Mouse (Mus musculus): ENCODE results near the gene Pdzd7.
"Not testable (repeated sequence)": the region's sequence is repeated elsewhere in the genome, so short reads cannot be mapped to it uniquely, and the experiment has no call there.

Pdzd7 gene

DNA sequence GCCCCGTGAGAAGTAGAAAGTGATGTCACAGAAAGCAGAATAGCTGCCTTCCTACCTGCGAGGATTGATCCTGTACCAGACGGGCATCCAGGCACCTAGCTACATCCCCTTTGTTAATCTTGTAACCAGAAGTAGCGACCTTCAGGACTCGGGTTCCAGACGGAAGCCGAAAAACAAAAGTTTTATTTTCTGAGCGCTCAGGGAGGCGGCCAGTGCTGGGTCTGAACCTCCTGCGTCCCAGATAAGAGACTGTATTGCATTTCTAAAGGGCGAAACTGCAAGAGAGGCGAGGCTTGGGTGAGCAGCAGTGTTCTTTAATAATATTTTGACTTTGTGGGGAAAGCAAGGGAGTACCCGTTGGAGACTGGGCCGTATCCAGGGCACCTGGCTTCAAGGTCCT lies 13.3 kb upstream of the Pdzd7 start:
- no peak for DNase-seq (ENCODE audit: low read depth, low spot score)

DNA sequence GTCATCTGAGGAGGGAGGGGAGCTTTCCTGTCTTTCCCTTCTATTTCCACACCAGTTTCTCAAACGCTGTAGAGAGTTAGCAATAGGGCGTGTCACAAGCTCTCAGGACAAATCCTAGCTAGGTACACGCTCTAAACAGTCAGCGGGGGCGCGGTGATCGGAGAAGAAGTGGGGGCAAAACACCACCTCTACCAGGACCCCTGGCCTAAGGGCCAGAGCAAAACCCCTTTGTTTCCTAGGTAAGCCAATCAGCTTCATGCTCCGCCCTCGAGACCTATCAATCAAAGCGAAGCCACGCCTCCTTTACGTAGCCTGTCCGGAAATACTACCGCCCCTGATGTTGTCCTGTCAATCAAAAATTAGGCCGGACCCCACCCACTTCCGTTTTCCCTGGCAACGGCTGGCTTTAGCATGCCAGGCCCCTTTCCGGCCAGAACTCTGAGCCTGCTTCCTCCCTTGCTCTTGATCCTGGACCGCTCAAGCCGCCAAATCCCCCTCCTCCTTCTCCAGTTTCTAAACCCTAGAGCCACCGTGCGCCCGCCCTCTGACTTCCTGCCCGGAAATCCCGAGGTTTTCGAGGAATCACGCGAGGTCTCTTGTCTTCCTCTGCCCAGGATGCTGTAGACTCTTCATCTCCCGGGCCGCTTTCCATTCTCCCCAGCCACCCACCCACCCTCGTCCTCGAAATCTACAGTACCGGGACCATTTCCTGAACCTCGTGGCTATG lies 12.8 kb upstream of the Pdzd7 start:
- DNase-seq (ENCODE audit: low read depth, low spot score), result peak; percentile 98

DNA sequence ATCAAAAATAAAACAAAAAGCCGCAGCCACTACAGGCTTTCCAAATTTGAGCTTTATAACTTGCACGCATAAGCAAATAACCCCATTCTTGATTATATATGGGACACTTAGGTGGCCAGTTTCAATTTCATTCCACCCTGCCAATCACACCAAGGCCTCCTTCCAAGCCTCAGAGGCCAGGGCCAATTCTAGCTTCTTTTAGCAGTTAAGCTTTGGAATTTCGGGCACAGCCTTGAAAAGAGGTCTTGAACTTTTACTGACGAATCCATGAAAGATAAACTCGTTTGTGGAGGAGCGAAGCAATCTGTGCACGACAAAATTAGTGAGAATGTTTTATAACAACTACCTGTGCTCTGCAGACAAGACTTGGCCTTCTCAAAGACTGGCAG lies 12.2 kb upstream of the Pdzd7 start:
- no peak for DNase-seq (ENCODE audit: low read depth, low spot score)

DNA sequence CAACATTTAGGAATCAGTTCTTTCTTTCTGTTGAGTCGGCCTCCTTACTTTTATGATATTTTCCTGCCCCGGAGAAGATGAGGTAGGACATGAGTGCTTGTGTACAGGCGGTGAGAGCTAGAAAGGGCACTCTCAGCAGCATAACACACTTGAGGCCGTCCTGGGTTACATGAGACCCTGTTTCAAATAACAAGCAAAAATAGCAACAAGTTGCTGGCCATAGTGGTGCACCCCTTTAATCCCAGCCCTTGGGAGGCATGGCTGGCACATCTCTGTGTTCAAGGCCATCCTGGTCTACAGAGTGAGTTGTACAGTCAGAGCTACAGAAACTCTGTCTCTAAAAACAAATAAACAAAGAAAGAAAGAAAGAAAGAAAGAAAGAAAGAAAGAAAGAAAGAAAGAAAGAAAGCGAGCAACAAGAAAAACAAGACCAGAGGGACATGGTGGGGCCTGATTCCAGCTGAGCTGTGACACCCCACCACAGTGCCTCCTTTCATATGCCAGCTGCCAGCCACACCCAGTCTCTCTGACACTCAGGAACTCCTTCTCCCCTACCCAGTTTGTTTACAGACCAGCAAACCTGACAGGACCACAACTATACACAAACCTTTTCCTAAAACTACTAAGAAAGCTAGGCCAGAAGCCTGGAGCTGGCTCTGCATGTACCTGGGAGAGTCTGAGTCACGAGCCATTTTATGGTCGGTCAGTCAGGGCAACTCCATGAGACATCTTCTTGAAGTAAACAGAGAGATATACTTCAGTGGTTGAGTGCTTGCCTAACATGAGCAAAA lies 11.6 kb upstream of the Pdzd7 start:
- no peak for DNase-seq (ENCODE audit: low read depth, low spot score)

DNA sequence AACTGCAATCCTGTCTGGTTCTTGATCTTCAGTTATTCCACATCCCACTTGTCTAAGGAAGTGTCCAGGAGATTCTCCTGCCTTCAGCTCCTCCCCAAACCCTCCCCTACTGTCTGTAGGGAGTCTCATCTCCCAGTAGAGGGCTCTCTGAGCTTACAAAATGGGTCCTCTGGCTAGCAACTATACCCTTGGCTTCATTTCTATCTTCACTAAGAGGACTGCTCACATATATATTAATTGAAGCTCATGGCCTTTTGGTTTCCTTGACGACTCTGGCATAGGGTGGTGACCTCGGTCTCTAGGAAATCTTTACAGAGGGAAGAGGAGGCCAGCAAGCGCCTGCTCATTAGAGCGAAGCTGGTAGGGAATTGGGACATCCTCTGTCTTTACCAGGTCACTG lies 10.8 kb upstream of the Pdzd7 start:
- DNase-seq (ENCODE audit: low read depth, low spot score), result peak; percentile 58

DNA sequence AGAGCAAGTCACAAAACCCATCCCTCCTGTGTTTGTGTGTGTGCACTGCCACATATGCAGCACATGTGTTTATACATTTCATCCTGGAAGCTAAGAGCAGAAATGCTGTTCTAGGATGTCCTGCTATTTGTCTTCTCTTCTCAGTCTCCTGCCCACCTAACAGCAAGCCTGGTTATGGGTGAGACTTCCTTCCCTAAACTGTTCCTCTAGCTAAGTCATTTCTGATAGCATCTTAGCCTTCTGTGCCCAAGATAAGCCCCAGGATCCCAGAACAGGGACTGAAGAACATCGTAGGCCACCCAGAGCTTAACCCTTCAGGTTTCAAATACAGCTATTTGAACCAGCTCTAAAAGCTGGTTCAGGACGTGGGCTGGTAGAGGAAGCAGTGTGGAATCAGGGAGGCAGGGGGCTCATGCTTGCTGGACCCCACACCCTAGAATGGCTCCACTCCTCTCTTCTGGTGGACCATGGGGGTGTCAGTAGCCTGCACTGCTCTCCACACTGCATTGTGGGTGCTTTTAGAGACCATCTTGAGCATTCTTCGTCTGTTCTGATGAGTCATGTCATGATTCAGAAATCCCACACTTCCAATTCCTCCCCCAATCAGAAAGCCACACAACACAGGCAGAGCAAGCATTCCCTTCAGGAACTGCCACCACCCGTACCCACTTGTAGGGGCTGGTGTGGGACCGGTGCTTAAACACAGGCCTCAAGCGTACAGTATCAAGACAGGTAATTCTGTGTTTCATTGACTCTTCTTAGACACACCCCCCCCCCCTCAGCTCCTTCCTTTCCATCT lies 9.6 kb upstream of the Pdzd7 start:
- no peak for DNase-seq (ENCODE audit: low read depth, low spot score)

DNA sequence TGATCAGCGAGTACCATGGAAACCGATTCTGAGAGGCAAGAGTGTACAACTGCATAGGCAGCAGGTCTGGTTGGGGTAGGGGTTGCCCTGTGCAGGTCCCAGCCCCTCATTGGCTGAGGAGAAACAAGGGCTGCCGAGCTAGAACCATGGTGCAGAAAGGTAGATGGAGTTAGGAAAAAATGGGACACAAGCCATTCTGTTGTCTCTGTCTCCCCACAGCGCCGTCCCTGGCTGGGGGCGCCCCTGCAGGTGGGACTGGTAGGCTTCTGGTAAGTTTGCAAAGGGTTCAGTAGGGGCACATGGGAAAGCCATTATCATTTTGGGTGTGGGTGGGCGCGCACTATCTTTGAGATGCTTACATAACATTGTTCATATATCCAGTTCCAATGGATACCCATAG lies 7.9 kb upstream of the Pdzd7 start:
- no peak for DNase-seq (ENCODE audit: low read depth, low spot score)

DNA sequence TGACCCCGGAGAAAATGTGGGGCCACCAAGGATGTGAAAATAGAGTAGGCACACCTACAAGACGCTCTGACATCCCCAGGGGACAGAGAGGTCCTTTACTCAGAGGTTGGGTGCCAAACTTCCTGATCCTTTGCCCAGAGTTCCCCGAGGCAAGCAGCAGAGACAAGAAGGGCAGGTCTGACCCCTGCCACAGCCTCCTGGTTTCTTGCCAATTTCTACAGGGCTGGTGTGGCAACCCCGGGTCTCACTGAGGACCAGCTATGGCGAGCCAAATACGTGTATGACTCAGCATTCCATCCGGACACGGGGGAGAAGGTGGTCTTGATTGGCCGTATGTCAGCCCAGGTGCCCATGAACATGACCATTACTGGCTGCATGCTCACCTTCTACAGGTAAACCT lies 4.0 kb upstream of the Pdzd7 start:
- DNase-seq (ENCODE audit: low read depth, low spot score), result no peak

DNA sequence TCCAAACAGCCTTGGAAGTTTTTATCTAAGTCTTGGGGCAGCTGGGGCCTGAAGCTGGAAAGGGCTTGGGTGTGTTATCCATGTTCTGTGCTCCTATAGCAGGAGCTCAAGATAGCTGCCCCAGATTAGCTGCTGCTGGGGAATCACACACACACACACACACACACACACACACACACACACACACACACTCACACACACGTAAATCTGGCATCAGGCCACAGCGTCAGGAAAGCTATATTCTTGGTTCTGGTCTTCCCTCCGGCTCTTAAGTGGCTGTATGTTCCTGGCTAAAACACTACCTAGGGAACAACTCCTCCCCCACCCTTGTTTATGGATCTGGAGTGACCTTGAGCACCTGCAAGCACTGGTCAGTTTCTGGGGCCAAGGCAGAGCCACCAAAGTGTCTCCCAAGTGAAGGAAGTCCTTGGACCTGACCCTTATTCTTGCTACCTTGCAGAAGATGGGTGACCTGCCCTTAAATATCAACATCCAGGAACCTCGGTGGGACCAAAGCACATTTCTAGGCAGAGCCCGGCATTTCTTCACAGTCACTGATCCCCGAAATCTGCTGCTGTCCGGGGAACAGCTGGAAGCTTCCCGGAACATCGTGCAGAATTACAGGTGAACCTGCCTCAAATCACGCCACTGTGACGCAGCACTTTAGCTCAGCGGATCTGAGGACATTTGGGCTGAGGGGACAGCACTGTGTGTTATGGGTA lies 3.3 kb upstream of the Pdzd7 start:
- no peak for DNase-seq (ENCODE audit: low read depth, low spot score)

DNA sequence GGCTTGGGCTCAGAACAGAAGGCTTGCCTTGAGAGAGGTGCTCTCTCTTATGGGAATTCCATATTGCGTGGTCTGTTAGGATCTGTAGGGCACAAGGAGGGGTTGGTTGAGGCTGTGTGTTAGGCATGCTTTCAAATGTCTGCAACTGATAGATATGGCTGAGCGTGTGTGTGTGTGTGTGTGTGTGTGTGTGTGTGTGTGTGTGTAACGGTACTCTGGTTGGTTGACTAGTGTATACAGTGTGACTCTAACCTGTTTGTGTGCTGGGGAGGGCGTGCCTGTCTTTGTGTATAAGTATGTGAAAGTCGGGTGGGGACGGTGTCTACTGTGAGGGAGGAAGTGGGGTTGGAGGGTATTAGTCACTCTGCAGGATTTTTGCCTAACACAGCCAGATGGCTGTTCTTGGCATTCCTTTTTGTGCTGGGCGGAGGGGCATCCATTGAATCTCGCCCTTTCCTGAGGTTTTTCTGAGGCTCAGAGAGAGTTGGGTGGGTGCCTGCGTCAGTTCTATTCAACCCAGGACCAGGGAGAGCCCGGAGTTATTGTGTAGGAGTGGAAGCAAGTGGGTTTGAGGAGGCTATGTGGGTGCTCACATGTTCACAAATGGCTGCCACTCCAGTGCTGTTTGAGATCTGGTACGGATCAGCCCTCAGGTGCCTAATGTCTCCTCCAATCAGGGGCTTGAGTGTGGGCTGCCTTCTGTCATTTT lies 2.6 kb upstream of the Pdzd7 start:
- no peak for DNase-seq (ENCODE audit: low read depth, low spot score)

DNA sequence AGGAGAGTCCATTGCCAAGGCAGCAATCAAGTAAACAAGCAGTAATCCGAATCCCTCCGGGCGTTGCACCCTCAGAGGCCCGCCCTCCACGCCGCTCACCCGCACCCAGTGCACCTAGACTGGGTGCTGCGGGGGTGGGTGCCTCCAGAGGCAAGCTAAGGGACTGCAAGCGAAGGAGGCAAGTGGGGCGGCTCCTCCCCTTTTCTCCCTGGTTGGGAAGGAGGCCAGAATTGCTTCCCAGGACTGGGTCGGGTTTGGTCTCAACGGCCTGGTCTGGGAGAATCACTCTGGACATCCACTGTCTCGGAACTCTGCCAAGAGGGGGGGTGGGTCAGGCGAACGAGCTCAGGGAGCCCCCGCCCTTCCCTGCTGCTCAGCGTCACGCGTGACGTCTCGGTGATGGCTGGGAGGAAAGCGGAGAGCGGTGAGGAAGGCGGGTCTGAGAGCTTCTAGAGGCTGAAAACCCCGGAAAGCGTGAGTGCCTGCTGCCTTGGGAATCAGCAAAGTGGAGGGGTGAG lies 2.0 kb upstream of the Pdzd7 start, which contains the start of gene Sfxn3:
Sfxn3 (plus strand) TSS at position 87 of the 518 bp plus-strand sequence.
- peak; percentile 92 for DNase-seq (ENCODE audit: low read depth, low spot score)

DNA sequence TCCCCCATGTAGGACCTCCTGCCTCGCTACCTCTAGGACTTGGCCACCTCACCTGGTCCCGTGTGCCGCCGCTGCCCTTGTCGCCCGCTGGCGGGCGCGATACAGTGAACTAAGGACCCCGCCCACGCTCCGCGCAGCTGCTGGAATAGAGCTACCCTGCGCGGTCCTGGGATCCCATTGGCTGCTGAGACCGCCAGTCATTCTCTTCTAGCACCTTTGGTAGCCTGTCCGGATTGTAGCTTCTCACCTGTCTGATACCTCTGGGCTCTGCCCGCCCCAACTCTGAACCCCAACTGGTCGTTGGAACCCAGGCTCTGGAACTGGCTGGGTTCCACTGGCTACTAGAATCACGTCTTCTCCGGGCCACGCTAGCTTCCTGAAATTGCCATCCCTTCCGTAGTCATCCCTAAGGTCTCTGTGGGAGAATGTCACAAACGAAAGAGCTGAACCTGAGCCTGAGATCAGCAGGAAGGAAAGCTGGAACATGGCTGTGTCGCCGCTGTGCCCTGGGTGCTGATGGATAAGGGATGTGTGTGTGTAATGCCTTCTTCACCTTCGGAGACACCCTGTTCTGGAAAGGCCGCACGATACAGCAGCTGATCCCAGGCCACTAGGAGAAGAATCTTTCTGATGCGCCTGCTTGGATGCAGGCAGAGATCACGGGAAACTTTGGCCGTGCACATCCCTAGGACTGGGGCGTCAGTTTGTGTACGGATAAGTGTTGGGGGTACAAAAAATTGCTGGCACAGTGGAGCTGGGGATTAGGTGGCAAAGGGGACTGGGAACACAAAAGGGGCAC lies 1.2 kb upstream of the Pdzd7 start:
- DNase-seq (ENCODE audit: low read depth, low spot score), result peak; percentile 91

DNA sequence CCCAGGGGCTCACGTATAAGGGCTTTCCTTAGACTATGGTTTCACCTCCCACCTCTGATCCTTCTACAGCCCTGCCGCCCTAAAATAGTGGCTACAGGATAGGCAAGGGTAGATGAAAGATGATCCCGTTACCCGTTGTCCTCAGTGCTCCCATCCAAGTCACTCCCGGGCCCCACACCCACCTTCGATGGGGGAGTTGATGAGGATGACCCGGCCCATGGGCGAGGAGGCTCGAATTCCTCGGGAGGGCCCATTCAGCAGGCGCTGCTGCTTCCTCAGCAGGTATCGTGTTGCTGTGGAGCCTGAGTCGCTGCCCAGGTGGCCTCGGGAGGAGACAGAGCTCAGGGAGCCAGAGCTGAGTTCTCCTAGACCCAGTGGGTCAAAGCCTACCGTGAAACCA lies 281 bp downstream of the Pdzd7 start:
- DNase-seq (ENCODE audit: low read depth, low spot score), result no peak

DNA sequence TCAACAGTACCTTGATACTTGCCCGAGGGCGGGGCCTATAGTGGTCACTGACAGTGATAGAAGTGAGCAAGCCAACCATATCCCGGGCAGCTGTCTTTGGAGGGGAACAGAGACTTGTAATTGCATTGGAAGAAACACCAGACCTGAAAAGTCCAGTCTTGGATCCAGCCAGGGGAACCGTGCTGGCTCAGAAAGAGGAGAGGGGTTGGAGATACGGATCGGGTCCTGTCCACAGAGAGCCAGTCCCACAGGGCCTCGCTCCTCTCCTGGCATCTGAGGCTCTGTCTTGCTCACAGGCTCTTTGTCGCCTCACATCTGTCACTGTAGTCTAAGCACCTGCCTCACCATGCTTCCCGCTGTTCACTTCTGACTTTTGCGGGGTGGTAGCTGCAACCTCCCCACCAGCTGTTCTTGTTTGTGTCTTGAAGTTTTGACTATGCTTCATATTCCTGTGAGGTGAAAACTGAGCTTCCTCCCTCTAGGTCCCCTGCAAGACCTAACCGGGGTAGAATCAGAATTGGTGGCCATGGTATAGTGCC lies 1.1 kb downstream of the Pdzd7 start:
- DNase-seq (ENCODE audit: low read depth, low spot score), result peak; percentile 12

DNA sequence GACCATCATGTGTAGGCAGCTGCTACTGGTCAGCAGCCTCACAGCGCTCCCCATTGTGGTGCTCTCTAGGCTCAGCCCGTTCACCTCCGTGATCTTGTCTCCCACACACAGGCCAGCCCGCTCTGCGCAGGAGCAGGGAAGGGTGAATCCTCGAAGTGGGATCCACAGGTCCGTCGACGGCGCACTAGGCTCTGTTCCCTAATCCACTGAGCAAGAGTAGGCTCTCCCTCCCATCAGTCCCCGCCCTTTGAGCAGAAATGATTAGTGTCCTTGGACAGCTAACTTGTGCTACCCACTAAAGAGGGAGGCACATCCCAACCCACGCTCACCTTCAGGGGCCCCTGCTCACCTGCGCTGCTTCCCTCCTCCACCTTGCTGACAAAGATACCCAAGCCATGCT lies 5.3 kb downstream of the Pdzd7 start:
- DNase-seq (ENCODE audit: low read depth, low spot score), result no peak

DNA sequence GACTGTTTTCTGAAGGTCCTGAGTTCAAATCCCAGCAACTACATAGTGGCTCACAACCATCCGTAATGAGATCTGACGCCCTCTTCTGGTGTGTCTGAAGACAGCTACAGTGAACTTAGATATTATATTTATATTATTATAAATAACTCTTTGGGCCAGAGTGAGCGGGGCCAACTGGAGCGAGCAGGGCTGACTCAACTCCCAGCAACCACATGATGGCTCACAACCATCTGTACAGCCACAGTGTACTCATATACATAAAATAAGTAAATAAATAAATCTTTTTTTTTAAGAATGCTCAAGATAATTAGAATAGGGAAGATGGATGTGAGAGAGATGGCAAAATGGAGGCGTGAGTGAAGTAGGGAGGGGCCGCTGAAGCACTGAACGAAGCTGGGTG lies 7.3 kb downstream of the Pdzd7 start:
- DNase-seq (ENCODE audit: low read depth, low spot score), result not testable (repeated sequence)

DNA sequence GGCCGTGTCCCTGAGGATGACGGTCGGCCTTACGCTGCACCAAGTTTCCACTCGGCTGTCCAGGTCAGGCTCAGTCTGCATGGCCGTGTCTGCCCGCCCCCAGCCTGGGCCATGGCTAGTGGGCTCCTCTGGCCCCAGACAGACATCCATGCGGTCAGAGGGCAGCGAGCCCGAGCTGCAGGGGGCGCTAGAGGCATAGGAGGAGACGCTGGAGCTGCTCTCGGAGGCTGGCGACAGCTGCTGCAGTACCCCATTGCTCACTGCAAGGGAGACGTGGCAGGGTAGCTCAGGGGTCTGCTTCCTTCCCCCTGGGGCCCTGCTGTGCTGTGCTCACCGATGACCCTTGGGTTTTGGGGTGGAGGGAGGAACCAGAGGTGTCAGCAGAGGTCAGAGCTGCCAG lies 8.7 kb downstream of the Pdzd7 start:
- peak; percentile 66 for DNase-seq (ENCODE audit: low read depth, low spot score)

DNA sequence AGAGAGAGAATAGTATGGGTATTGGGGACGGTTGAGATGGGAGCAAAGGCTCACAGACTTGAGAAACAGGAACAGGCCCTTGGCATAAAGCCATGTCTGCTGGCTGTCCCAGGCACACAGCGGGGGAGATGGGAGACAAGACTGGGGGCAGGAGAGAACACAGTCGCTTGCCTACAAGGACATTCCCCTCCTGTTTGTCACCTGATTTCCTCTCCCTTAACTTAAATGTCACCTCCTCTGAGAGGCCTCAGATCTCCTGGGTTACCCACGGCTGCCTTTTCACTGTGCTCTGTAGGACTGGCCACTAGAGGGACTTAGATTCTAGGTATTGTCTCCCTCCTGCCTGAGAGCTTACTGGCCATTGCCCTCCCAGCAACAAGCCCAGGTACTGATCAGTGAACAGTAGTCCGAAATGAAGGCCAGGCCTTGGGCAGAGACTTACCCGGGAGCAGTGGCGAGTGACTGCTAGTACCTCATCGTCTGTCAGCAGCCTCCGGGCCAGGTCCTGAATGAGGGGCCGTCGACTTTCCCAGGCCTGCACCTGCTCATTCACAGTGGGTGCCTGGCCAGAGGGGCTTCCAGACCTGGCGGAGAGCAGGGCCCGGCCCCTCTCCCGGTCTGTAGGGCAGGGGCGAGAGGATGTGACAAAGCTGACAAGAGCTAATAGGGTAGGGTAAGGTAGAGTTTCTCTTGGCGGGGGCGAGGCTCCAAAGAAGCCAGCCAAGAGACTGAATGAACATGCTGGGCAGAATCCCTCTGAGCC lies 12.8 kb downstream of the Pdzd7 start:
- DNase-seq (ENCODE audit: low read depth, low spot score), result peak; percentile 26

DNA sequence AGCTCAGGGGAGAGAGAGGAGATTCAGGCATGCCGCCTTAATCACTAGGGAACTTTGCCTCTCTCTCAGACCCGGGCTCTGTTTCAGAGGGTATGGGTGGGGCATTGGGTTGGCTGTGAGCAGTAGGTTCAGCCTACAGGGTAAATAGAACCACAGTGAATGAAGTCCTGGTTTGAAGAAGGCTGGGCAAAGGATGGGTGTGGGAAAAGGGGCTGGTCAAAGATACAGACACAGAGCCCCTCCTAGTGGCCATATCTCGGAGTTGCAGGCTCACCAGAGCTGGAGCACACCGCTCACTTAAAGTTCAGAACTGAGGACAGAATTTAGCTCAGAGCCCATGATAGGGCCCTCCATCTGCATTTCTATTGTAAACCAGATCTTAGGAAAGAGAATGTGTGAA lies 13.7 kb downstream of the Pdzd7 start:
- peak; percentile 70 for DNase-seq (ENCODE audit: low read depth, low spot score)
